Mouse (Mus musculus) left cerebral cortex, adult 18-20 months (tissue): ENCODE data around the gene Dscam. TPM values are rescaled to one million over a fixed set of nuclear protein-coding genes. Genes with fewer than 3 reads are reported as not detected.

Experiments used
- DNase-seq, 2 experiments: peaks; one replicate each; pipeline ENCODE4 v3.0.0; 2021 to 2022; ENCODE audit warnings: low spot score in 2 of 2, mixed read lengths in 1 of 2
- total RNA-seq, 2 experiments: library from RNA; stranded (reverse); gene quantifications; 2 replicates each; pipeline ENCODE4 v1.2.3; 2021

Gene Dscam
- total RNA-seq, 2 experiments from 2014 or later: 35.7 to 37.9 TPM

- no peak for DNase-seq
Measured at GRCm38 (mm10) chr16:96600791-96601190, 569.8 kb downstream of the Dscam start.

- DNase-seq: no peak
Measured at GRCm38 (mm10) chr16:96599401-96600060, 571.0 kb downstream of the Dscam start.

GRCm38 (mm10) chr16:96575841-96576240 is 594.7 kb downstream of the Dscam start:
- peak; percentile 35 to 38 for DNase-seq

GRCm38 (mm10) chr16:96567428-96567827 is 603.1 kb downstream of the Dscam start:
- DNase-seq: no peak

GRCm38 (mm10) chr16:96563350-96564257 is 606.9 kb downstream of the Dscam start:
- no peak for DNase-seq

GRCm38 (mm10) chr16:96559796-96560195 is 610.8 kb downstream of the Dscam start:
- DNase-seq: no peak

GRCm38 (mm10) chr16:96558341-96558740 is 612.2 kb downstream of the Dscam start:
- no peak for DNase-seq

- no peak for DNase-seq
Measured at GRCm38 (mm10) chr16:96556621-96557020, 613.9 kb downstream of the Dscam start.

- peak; percentile 15 to 51 for DNase-seq
Measured at GRCm38 (mm10) chr16:96555412-96555811, 615.1 kb downstream of the Dscam start.

GRCm38 (mm10) chr16:96552680-96553079 is 617.9 kb downstream of the Dscam start:
- no peak for DNase-seq

- no peak for DNase-seq
Measured at GRCm38 (mm10) chr16:96541056-96541455, 629.5 kb downstream of the Dscam start.

Other genes starting within 250 kb of the Dscam start
- gene Bace2, start 186.0 kb upstream of the Dscam start, total RNA-seq: 1 to 10 TPM; 4.9 to 6.0 TPM